Mouse (Mus musculus): ENCODE data around the gene Zrsr1.

DNA sequence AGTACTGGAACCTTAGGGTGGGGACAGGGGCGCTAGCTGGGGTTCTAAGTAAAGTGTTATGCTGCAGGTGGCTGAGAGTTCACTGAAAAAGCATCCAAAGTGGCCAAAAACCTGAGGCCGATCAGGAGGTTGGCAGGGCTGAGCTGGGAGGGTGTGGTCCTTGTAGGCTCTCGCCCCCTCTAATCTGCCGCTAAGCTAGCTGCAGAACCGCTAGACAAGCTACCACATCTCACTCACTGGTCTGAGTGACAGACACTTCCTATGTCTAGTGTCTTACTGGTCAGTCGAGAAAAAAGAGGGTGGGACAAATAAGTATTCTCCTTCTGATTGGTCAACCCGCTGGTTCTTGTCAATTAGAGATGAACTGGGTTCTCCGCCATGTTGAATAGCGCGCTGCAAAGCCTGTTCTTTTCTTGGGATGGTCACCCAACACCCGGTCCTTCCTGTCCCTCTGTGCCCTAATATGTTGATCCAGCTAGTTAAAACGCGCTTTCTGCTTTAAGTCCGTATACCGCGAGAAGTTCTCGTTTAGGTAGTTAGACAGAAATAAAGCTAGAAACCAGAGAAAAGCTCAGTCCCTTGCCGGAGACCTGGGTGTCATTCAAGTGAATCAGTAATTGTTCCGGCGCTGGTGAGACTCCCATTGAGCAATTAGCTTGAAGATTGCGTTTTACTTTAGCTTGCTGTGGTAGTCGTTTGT lies 35.8 kb downstream of the Zrsr1 start, which contains the start of gene Fam161a:
- TF ChIP-seq CTCF (IDR thresholded peaks at IDR 0.05) (no peak), POLR2A (IDR thresholded peaks at IDR 0.05; ENCODE audit: insufficient read depth, low read depth, low read length) (peak; percentile 75), EP300 (IDR thresholded peaks at IDR 0.05; ENCODE audit: insufficient read depth, low read depth, low read length) (no peak)
